18 mouse cellular contexts compared by ENCODE assay signal in the genomic region with DNA sequence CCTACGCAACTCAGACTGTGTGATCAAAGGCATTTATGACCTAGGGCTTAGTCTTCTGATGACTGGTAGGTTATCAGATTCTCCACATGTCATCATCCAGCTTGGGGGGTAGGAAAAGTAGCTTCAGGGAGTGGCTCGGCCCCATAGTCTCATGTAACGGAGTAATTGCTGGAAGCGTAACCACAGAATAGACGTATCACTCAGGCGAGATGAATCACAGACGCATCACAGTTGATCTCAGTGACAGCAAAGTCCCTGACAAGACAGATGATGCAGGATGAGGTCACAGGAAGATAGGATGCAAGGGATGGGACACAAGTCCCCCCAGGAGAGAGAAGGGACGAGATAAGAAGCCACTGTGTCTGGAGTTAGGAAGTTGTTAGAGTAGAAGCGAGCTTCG. TPM values are rescaled to one million over a fixed set of nuclear protein-coding genes. Genes with fewer than 3 reads are reported as not detected.
DNase-seq lines count a peak whose midpoint lies in the region.
"Had no signal": no experiment of that assay in that cellular context is flagged by ENCODE, and none has a peak within 500 bp of the region (broad histone marks: within the 10 kb centered on the region; RNA-seq: fewer than 3 reads in every experiment).

No protein-coding gene starts in this region.

- 81% methylated on average over 10 of the region's 10 CpGs for WGBS in hindbrain, embryonic 10.5 days

- H3K36me3 ChIP-seq in hindbrain, embryonic 10.5 days, result no peaks in the 10 kb centered on the region
- H3K36me3 ChIP-seq: embryonic facial prominence, embryonic 10.5 days; heart, embryonic 13.5 days; hindbrain, embryonic 15.5 days had no signal

- peaks cover 33% of the 10 kb centered on the region for H3K4me1 ChIP-seq in hindbrain, embryonic 10.5 days (replicated peaks)

- H3K27ac ChIP-seq in hindbrain, embryonic 10.5 days, result no peak overlapping the region
- H3K27ac ChIP-seq: embryonic facial prominence, embryonic 10.5 days; forebrain, embryonic 13.5 days; heart, embryonic 13.5 days; hindbrain, embryonic 15.5 days had no signal

- peak; percentile 75 for DNase-seq in adrenal gland, adult 2 months
- DNase-seq in adrenal gland, adult 18-20 months (ENCODE audit: low spot score in 2 of 2), result no peak
- peak; percentile 18 for DNase-seq in retina, postnatal 1 day
- DNase-seq in retina, embryonic 14.5 days (ENCODE audit: low spot score), result no peak
- DNase-seq in adrenal gland, postnatal 14 days, result peak; percentile 56
- no peak for DNase-seq in hindbrain, embryonic 10.5 days (ENCODE audit: low spot score)
- no peak for DNase-seq in cerebellum, postnatal 25 days
- DNase-seq in layer of hippocampus, adult 9-11 months, result no peak
- DNase-seq: cerebellum, adult 11-12 months; cerebellum, adult 9-11 months; forebrain, postnatal 0 days; gastrocnemius, postnatal 14 days; kidney, adult 11 months; kidney, adult 9 months had no signal

- no peak overlapping the region for H3K4me3 ChIP-seq in hindbrain, embryonic 10.5 days
- H3K4me3 ChIP-seq: embryonic facial prominence, embryonic 10.5 days; forebrain, embryonic 13.5 days; heart, embryonic 13.5 days; hindbrain, embryonic 15.5 days had no signal

- no peaks in the 10 kb centered on the region for H3K9me3 ChIP-seq in hindbrain, embryonic 10.5 days
- H3K9me3 ChIP-seq: embryonic facial prominence, embryonic 10.5 days; forebrain, embryonic 13.5 days; heart, embryonic 13.5 days; hindbrain, embryonic 15.5 days had no signal

- peaks cover 20% of the 10 kb centered on the region; the same call in 1 of the 2 replicates for H3K27me3 ChIP-seq in hindbrain, embryonic 10.5 days (ENCODE audit: insufficient read depth, poor library complexity, severe bottlenecking)
- H3K27me3 ChIP-seq: hindbrain, embryonic 15.5 days had no signal

RNA-seq across cellular contexts. Expression of a gene that starts 30.6 kb away (rescaled TPM):
- 1 to 10 TPM; 6.6 to 8.1 TPM for total RNA-seq in adrenal gland, adult 2 months (2021)
- polyA plus RNA-seq in adrenal gland, adult 2 months (2012; rRNA removed), result 2.4 and 4.2 TPM in 2 replicates
- 1 to 10 TPM; 4.5 to 5.9 TPM for total RNA-seq in adrenal gland, adult 18-20 months (2021)
- 10.4 and 16.7 TPM in 2 replicates for total RNA-seq in adrenal gland, postnatal 14 days (2021)
- polyA plus RNA-seq in hindbrain, embryonic 10.5 days (2016; fragmentation: Nextera tagmentation; extraction: Ambion mirVana), result 48.6 and 77.4 TPM in 2 replicates

Comparison
In these comparisons a context has a peak if more than half of its experiments do, and no peak if none do; other contexts are left out.
1. DNase-seq: peak in adrenal gland, adult 2 months (single experiment), retina, postnatal 1 day (single experiment) and adrenal gland, postnatal 14 days (single experiment); none in adrenal gland, adult 18-20 months (0 of 2), retina, embryonic 14.5 days (single experiment), hindbrain, embryonic 10.5 days (single experiment), cerebellum, postnatal 25 days (0 of 2) and layer of hippocampus, adult 9-11 months (single experiment).